Mouse (Mus musculus) cortical plate, adult 2 months (tissue): ENCODE data around the gene Gm21677. TPM values are rescaled to one million over a fixed set of nuclear protein-coding genes. Genes with fewer than 3 reads are reported as not detected.
"Not testable (repeated sequence)": the region's sequence is repeated elsewhere in the genome, so short reads cannot be mapped to it uniquely, and the experiment has no call there.

Experiments
- H3K27ac ChIP-seq: fragments of 200-500 bp; 2 replicates; pipeline ENCODE4 v1.5.1; 2012; ENCODE audit warnings: low read length, control low read depth, inconsistent platforms; ENCODE audit not compliant: insufficient read depth
- H3K4me1 ChIP-seq: fragments of 200-500 bp; 2 replicates; pipeline ENCODE4 v1.6.1; 2011; ENCODE audit warnings: low read length; ENCODE audit not compliant: control insufficient read depth, insufficient read depth
- H3K4me3 ChIP-seq: fragments of 200-500 bp; 2 replicates; pipeline ENCODE4 v1.5.1; 2011; ENCODE audit warnings: mild to moderate bottlenecking, low read length, control low read depth; ENCODE audit not compliant: insufficient read depth
- polyA plus RNA-seq: library from polyadenylated mRNA; depleted of rRNA; stranded (reverse); fragments of >200 nt; gene quantifications from 2 replicates; pipeline ENCODE4 v1.2.3, GENCODE M21; 2012; rRNA removed

Gm21677 gene
- polyA plus RNA-seq = not detected in 2 replicates

DNA sequence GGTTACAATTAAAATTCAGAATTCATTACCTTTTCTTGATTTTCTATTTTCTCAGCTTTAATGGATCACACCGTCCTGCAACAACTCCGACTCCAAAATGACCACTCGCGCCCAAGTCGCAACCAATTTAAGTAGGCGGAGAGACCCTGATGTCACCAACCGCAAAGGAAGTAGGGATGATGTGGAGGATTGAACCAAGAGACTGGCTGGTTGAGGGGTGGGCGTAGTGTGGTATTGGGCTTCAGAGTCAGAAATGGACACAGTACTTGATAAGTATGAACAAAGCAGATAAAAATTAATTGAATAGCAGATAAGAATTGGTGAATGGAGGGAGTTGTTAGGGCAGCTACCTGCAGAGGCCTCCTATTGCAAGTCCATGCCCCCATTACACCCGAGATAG, at the start of gene Gm21677:
Gene Gm21677, minus strand, starts transcription at position 101 of the 400 bp plus-strand sequence.
- H3K27ac ChIP-seq, H3K4me3 ChIP-seq, H3K4me1 ChIP-seq: not testable (repeated sequence)

DNA sequence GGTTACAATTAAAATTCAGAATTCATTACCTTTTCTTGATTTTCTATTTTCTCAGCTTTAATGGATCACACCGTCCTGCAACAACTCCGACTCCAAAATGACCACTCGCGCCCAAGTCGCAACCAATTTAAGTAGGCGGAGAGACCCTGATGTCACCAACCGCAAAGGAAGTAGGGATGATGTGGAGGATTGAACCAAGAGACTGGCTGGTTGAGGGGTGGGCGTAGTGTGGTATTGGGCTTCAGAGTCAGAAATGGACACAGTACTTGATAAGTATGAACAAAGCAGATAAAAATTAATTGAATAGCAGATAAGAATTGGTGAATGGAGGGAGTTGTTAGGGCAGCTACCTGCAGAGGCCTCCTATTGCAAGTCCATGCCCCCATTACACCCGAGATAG, 39.0 kb upstream of the Gm21677 start, which contains the start of gene Gm21693:
Gene Gm21693, minus strand, starts transcription at position 101 of the 400 bp plus-strand sequence.
- H3K4me1 ChIP-seq, H3K27ac ChIP-seq, H3K4me3 ChIP-seq: not testable (repeated sequence)

DNA sequence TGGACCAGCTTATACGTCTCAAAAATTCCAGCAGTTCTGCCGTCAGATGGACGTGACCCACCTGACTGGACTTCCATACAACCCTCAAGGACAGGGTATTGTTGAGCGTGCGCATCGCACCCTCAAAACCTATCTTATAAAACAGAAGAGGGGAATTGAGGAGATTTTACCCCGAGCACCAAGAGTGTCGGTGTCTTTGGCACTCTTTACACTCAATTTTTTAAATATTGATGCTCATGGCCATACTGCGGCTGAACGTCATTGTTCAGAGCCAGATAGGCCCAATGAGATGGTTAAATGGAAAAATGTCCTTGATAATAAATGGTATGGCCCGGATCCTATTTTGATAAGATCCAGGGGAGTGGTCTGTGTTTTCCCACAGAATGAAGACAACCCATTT, 34.4 kb upstream of the Gm21677 start:
- not testable (repeated sequence) for H3K4me3 ChIP-seq, H3K27ac ChIP-seq

More for the DNA sequence above, 34.4 kb upstream of the Gm21677 start:
- H3K4me1 ChIP-seq = not testable (repeated sequence)

Other genes starting within 250 kb of the Gm21677 start
- not detected in 2 replicates for gene Gm21693, start 38.9 kb upstream of the Gm21677 start, polyA plus RNA-seq
- gene Gm21704, start 103.7 kb upstream of the Gm21677 start, polyA plus RNA-seq = not detected in 2 replicates
- gene Gm21708, start 103.7 kb upstream of the Gm21677 start, polyA plus RNA-seq = not detected in 2 replicates